Mouse (Mus musculus): ENCODE measurements around the gene Kif3b. TPM values are rescaled to one million over a fixed set of nuclear protein-coding genes. Genes with fewer than 3 reads are reported as not detected.
"Not testable (repeated sequence)": the region's sequence is repeated elsewhere in the genome, so short reads cannot be mapped to it uniquely, and the experiment has no call there.

Gene Kif3b
- polyA plus RNA-seq, 1 experiment from 2014 or later = 5.8 TPM

DNA sequence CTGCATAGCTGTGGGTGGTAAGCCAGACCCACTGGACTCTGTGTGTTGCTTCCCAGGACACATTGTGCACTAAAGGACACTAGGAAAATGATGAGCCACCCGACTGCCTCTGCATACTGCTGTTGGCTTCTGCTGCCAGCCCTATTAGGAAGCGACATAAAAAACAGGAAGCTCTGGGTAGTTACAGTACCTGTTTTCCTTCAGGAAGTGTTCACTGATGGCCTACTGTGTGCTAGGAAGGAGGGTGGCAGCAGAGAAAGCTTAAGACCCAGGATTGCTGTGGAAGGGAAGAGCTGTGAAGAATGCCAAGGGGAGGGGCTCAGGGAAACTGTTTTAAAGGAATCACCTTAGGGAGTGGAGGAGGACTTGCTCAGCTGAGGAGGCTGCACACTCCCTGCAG is 23.9 kb upstream of the Kif3b start:
- no peak for ATAC-seq (ENCODE audit: insufficient number of reproducible peaks, insufficient read depth, low FRiP score, low read depth)
- peaks cover 28% of the 10 kb centered on the region for H3K36me3 ChIP-seq (ENCODE audit: control insufficient read depth, insufficient read depth, low read length)
- no peak overlapping the region for H3K4me2 ChIP-seq (replicated peaks; ENCODE audit: low read depth, low read length)
- no peak overlapping the region for H3K9ac ChIP-seq (replicated peaks; ENCODE audit: low read depth, low read length)
- H3K27me3 ChIP-seq (ENCODE audit: control insufficient read depth, insufficient read depth, low read length) = no peaks in the 10 kb centered on the region
- H3K9me3 ChIP-seq (ENCODE audit: control insufficient read depth, low read depth, low read length) = no peaks in the 10 kb centered on the region
- 97% methylated on average over 2 of the region's 2 CpGs for WGBS
- H3K4me3 ChIP-seq (ENCODE audit: low read depth, low read length) = no peak overlapping the region
- no peak overlapping the region for H3K27ac ChIP-seq (ENCODE audit: low read length)
- H3K4me1 ChIP-seq (ENCODE audit: control insufficient read depth, insufficient read depth, low read length) = peaks cover 4% of the 10 kb centered on the region

- not testable (repeated sequence) for H3K4me1 ChIP-seq (ENCODE audit: control insufficient read depth, insufficient read depth, low read length); H3K27me3 ChIP-seq (ENCODE audit: control insufficient read depth, insufficient read depth, low read length); H3K27ac ChIP-seq (ENCODE audit: low read length); H3K9me3 ChIP-seq (ENCODE audit: control insufficient read depth, low read depth, low read length); H3K4me2 ChIP-seq (replicated peaks; ENCODE audit: low read depth, low read length); H3K4me3 ChIP-seq (ENCODE audit: low read depth, low read length); H3K9ac ChIP-seq (replicated peaks; ENCODE audit: low read depth, low read length)
- H3K36me3 ChIP-seq (ENCODE audit: control insufficient read depth, insufficient read depth, low read length) = peaks cover 17% of the 10 kb centered on the region
- peak; percentile 35; the same call in 1 of the 2 replicates for ATAC-seq (ENCODE audit: insufficient number of reproducible peaks, insufficient read depth, low FRiP score, low read depth)
- 56% methylated on average over 8 of the region's 8 CpGs for WGBS
Observed at GRCm38 (mm10) chr2:153270231-153270915, 20.8 kb upstream of the Kif3b start.

GRCm38 (mm10) chr2:153274200-153274918 is 16.9 kb upstream of the Kif3b start:
- peak; percentile 44 for ATAC-seq (ENCODE audit: insufficient number of reproducible peaks, insufficient read depth, low FRiP score, low read depth)
- not testable (repeated sequence) for H3K27ac ChIP-seq (ENCODE audit: low read length)

GRCm38 (mm10) chr2:153274919-153275247 is 16.3 kb upstream of the Kif3b start:
- Histone ChIP-seq H3K27ac (ENCODE audit: low read length) (no peak overlapping the region), H3K27me3 (ENCODE audit: control insufficient read depth, insufficient read depth, low read length) (no peaks in the 10 kb centered on the region), H3K4me1 (ENCODE audit: control insufficient read depth, insufficient read depth, low read length) (peaks cover 4% of the 10 kb centered on the region), H3K9me3 (ENCODE audit: control insufficient read depth, low read depth, low read length) (no peaks in the 10 kb centered on the region), H3K9ac (replicated peaks; ENCODE audit: low read depth, low read length) (no peak overlapping the region), H3K4me2 (replicated peaks; ENCODE audit: low read depth, low read length) (no peak overlapping the region), H3K4me3 (ENCODE audit: low read depth, low read length) (no peak overlapping the region), H3K36me3 (ENCODE audit: control insufficient read depth, insufficient read depth, low read length) (no peaks in the 10 kb centered on the region)
- ATAC-seq (ENCODE audit: insufficient number of reproducible peaks, insufficient read depth, low FRiP score, low read depth) = no peak
- 66% methylated on average over 6 of the region's 6 CpGs for WGBS

More at GRCm38 (mm10) chr2:153274200-153274918, 16.9 kb upstream of the Kif3b start:
- not testable (repeated sequence) for H3K9me3 ChIP-seq (ENCODE audit: control insufficient read depth, low read depth, low read length); H3K9ac ChIP-seq (replicated peaks; ENCODE audit: low read depth, low read length); H3K4me1 ChIP-seq (ENCODE audit: control insufficient read depth, insufficient read depth, low read length); H3K4me2 ChIP-seq (replicated peaks; ENCODE audit: low read depth, low read length); H3K36me3 ChIP-seq (ENCODE audit: control insufficient read depth, insufficient read depth, low read length); H3K27me3 ChIP-seq (ENCODE audit: control insufficient read depth, insufficient read depth, low read length); H3K4me3 ChIP-seq (ENCODE audit: low read depth, low read length)
- 55% methylated on average over 6 of the region's 6 CpGs for WGBS

- not testable (repeated sequence) for ATAC-seq (ENCODE audit: insufficient number of reproducible peaks, insufficient read depth, low FRiP score, low read depth); H3K27me3 ChIP-seq (ENCODE audit: control insufficient read depth, insufficient read depth, low read length); H3K9me3 ChIP-seq (ENCODE audit: control insufficient read depth, low read depth, low read length); H3K27ac ChIP-seq (ENCODE audit: low read length); H3K4me2 ChIP-seq (replicated peaks; ENCODE audit: low read depth, low read length); H3K4me3 ChIP-seq (ENCODE audit: low read depth, low read length); H3K36me3 ChIP-seq (ENCODE audit: control insufficient read depth, insufficient read depth, low read length); H3K4me1 ChIP-seq (ENCODE audit: control insufficient read depth, insufficient read depth, low read length); H3K9ac ChIP-seq (replicated peaks; ENCODE audit: low read depth, low read length)
- WGBS = 80% methylated on average over 3 of the region's 3 CpGs
Observed at GRCm38 (mm10) chr2:153275577-153275976, 15.6 kb upstream of the Kif3b start.

DNA sequence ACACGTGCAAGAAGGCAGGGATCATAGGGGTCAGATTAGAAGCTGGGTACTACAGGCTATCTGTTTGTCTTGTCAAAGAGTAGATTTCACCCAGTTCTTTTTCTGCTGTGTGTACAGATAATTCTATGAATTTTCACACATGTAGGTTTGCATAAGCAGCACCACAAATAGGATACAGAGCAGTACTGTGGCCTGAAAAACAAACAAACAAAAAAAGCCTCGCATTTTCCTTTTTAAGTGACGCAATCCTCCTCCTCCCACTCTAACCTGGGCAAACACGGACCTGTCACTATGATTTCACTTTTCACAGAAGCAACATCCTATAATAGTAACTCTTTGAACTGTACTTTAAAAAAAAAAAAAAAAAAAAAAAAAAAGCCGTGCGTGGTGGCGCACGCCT is 14.8 kb upstream of the Kif3b start:
- ATAC-seq (ENCODE audit: insufficient number of reproducible peaks, insufficient read depth, low FRiP score, low read depth) = no peak
- H3K4me2 ChIP-seq (replicated peaks; ENCODE audit: low read depth, low read length) = no peak overlapping the region
- no peaks in the 10 kb centered on the region for H3K36me3 ChIP-seq (ENCODE audit: control insufficient read depth, insufficient read depth, low read length)
- WGBS = 86% methylated on average over 8 of the region's 8 CpGs
- H3K9me3 ChIP-seq (ENCODE audit: control insufficient read depth, low read depth, low read length) = no peaks in the 10 kb centered on the region
- no peak overlapping the region for H3K4me3 ChIP-seq (ENCODE audit: low read depth, low read length)
- no peak overlapping the region for H3K9ac ChIP-seq (replicated peaks; ENCODE audit: low read depth, low read length)
- no peaks in the 10 kb centered on the region for H3K27me3 ChIP-seq (ENCODE audit: control insufficient read depth, insufficient read depth, low read length)
- H3K4me1 ChIP-seq (ENCODE audit: control insufficient read depth, insufficient read depth, low read length) = peaks cover 3% of the 10 kb centered on the region; the same call in 1 of the 2 replicates
- H3K27ac ChIP-seq (ENCODE audit: low read length) = no peak overlapping the region

GRCm38 (mm10) chr2:153276846-153277245 is 14.4 kb upstream of the Kif3b start:
- H3K4me3 ChIP-seq (ENCODE audit: low read depth, low read length); H3K9ac ChIP-seq (replicated peaks; ENCODE audit: low read depth, low read length); H3K4me2 ChIP-seq (replicated peaks; ENCODE audit: low read depth, low read length); H3K4me1 ChIP-seq (ENCODE audit: control insufficient read depth, insufficient read depth, low read length); H3K27me3 ChIP-seq (ENCODE audit: control insufficient read depth, insufficient read depth, low read length); H3K36me3 ChIP-seq (ENCODE audit: control insufficient read depth, insufficient read depth, low read length); H3K9me3 ChIP-seq (ENCODE audit: control insufficient read depth, low read depth, low read length); H3K27ac ChIP-seq (ENCODE audit: low read length); ATAC-seq (ENCODE audit: insufficient number of reproducible peaks, insufficient read depth, low FRiP score, low read depth): not testable (repeated sequence)
- 92% methylated on average over 5 of the region's 5 CpGs for WGBS

DNA sequence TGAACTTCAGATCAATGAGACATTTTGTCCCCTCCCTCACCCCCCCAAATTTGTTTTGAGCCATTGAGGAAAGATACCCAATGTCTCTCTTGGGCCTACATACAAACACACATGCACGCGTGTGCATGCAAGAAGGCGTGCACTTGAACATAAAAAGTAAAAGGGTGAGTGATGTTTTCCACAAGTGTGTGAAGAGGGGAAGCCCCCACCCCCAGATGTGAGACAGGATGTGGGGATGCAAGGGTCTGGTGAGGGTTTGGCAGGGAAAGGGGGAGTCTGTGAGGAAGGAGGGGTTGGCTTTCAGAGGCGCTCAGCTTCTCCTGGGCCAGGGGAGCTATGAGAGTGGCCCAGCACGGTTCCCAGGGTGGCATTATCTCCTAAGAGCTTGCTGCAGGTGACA is 12.9 kb upstream of the Kif3b start:
- ATAC-seq (ENCODE audit: insufficient number of reproducible peaks, insufficient read depth, low FRiP score, low read depth) = no peak
- WGBS = 83% methylated on average over 5 of the region's 5 CpGs
- Histone ChIP-seq H3K9ac (replicated peaks; ENCODE audit: low read depth, low read length) (no peak overlapping the region), H3K4me2 (replicated peaks; ENCODE audit: low read depth, low read length) (no peak overlapping the region), H3K4me1 (ENCODE audit: control insufficient read depth, insufficient read depth, low read length) (no peaks in the 10 kb centered on the region), H3K27me3 (ENCODE audit: control insufficient read depth, insufficient read depth, low read length) (no peaks in the 10 kb centered on the region), H3K9me3 (ENCODE audit: control insufficient read depth, low read depth, low read length) (no peaks in the 10 kb centered on the region), H3K27ac (ENCODE audit: low read length) (no peak overlapping the region), H3K4me3 (ENCODE audit: low read depth, low read length) (no peak overlapping the region), H3K36me3 (ENCODE audit: control insufficient read depth, insufficient read depth, low read length) (no peaks in the 10 kb centered on the region)

Data from stomach, embryonic 14.5 days (tissue).